Mouse (Mus musculus) forebrain, embryonic 10.5 days (tissue): ENCODE data around the gene Hoxc11. TPM values are rescaled to one million over a fixed set of nuclear protein-coding genes. Genes with fewer than 3 reads are reported as not detected.

Experiments used
- DNase-seq: peaks from one replicate; pipeline ENCODE4 v3.0.0-alpha.2; 2017; ENCODE audit warnings: low spot score; ENCODE audit errors: extremely low spot score
- H3K27ac ChIP-seq: fragments of 300-500 bp; sonication (generic); 2 replicates; pipeline ENCODE4 v1.5.1; 2016; ENCODE audit warnings: mild to moderate bottlenecking
- H3K27me3 ChIP-seq: fragments of 300-500 bp; sonication (generic); 2 replicates; pipeline ENCODE4 v1.6.1; 2016; ENCODE audit warnings: mild to moderate bottlenecking; ENCODE audit not compliant: poor library complexity, severe bottlenecking
- H3K36me3 ChIP-seq: fragments of 300-500 bp; sonication (generic); replicated peaks from 2 replicates; pipeline ENCODE4 v1.6.1; 2016; ENCODE audit warnings: mild to moderate bottlenecking, moderate library complexity
- H3K4me1 ChIP-seq: fragments of 300-500 bp; sonication (generic); 2 replicates; pipeline ENCODE4 v1.6.1; 2016
- H3K4me3 ChIP-seq: fragments of 300-500 bp; sonication (generic); 2 replicates; pipeline ENCODE4 v1.5.1; 2016; ENCODE audit warnings: mild to moderate bottlenecking, moderate library complexity
- H3K9me3 ChIP-seq: fragments of 300-500 bp; sonication (generic); 2 replicates; pipeline ENCODE4 v1.6.1; 2016; ENCODE audit warnings: mild to moderate bottlenecking, moderate library complexity
- WGBS: fragments of 180-500 bp; shearing (Covaris S2); methylation state at CpG from one replicate; pipeline ENCODE4 v1.1.7; 2016; 5-methylcytosine and 5-hydroxymethylcytosine counted together
- polyA plus RNA-seq: library from polyadenylated mRNA; unstranded; fragments of >200 nt; fragmentation: Nextera tagmentation; extraction: Ambion mirVana; gene quantifications from 2 replicates; pipeline ENCODE4 v1.2.1, GENCODE M21; 2016

Gene Hoxc11
- polyA plus RNA-seq, 1 experiment from 2014 or later, result not detected

- 0% methylated on average over 3 of the region's 3 CpGs for WGBS
Observed at GRCm38 (mm10) chr15:102984925-102985324, 30.7 kb downstream of the Hoxc11 start.

GRCm38 (mm10) chr15:102987124-102987833 lies 33.1 kb downstream of the Hoxc11 start:
- WGBS, result 3% methylated on average over 21 of the region's 21 CpGs

More at GRCm38 (mm10) chr15:102984925-102985324, 30.7 kb downstream of the Hoxc11 start:
- DNase-seq, result no peak
- Histone ChIP-seq H3K4me1 (peaks cover 13% of the 10 kb centered on the region), H3K9me3 (no peaks in the 10 kb centered on the region), H3K4me3 (no peak overlapping the region), H3K27me3 (peaks cover 100% of the 10 kb centered on the region), H3K36me3 (no peaks in the 10 kb centered on the region), H3K27ac (no peak overlapping the region)

GRCm38 (mm10) chr15:102988078-102988477 lies 33.9 kb downstream of the Hoxc11 start:
- Histone ChIP-seq H3K9me3 (no peaks in the 10 kb centered on the region), H3K27me3 (peaks cover 100% of the 10 kb centered on the region), H3K36me3 (no peaks in the 10 kb centered on the region), H3K4me1 (peaks cover 5% of the 10 kb centered on the region), H3K4me3 (no peak overlapping the region), H3K27ac (no peak overlapping the region)
- 16% methylated on average over 5 of the region's 5 CpGs for WGBS
- DNase-seq, result no peak

More at GRCm38 (mm10) chr15:102987124-102987833, 33.1 kb downstream of the Hoxc11 start:
- Histone ChIP-seq H3K36me3 (no peaks in the 10 kb centered on the region), H3K4me1 (peaks cover 5% of the 10 kb centered on the region), H3K9me3 (no peaks in the 10 kb centered on the region), H3K27me3 (peaks cover 100% of the 10 kb centered on the region), H3K27ac (no peak overlapping the region), H3K4me3 (no peak overlapping the region)
- DNase-seq, result peak; percentile 95

- H3K27ac ChIP-seq, result no peak within 1 kb of the TSS
- no peak for DNase-seq
- H3K9me3 ChIP-seq, result no peaks in the 10 kb centered on the region
- no peaks in the 10 kb centered on the region for H3K36me3 ChIP-seq
- H3K27me3 ChIP-seq, result peaks cover 100% of the 10 kb centered on the region
- H3K4me1 ChIP-seq, result peaks cover 5% of the 10 kb centered on the region
- peak within 1 kb of the TSS; percentile 12 for H3K4me3 ChIP-seq
- WGBS, result under 1% methylated on average over 69 of the region's 69 CpGs
Observed at GRCm38 (mm10) chr15:102990461-102991397, 36.5 kb downstream of the Hoxc11 start, which contains the start of gene Hoxc8. Gene Hoxc8 (plus strand): TSS chr15:102990607.

GRCm38 (mm10) chr15:102991782-102992181 lies 37.6 kb downstream of the Hoxc11 start:
- Histone ChIP-seq H3K27ac (no peak overlapping the region), H3K9me3 (no peaks in the 10 kb centered on the region), H3K4me1 (peaks cover 5% of the 10 kb centered on the region), H3K36me3 (no peaks in the 10 kb centered on the region), H3K27me3 (peaks cover 100% of the 10 kb centered on the region), H3K4me3 (no peak overlapping the region)
- no peak for DNase-seq
- WGBS, result 3% methylated on average over 7 of the region's 7 CpGs

GRCm38 (mm10) chr15:102992206-102992605 lies 38.0 kb downstream of the Hoxc11 start:
- no peak overlapping the region for H3K27ac ChIP-seq
- peaks cover 5% of the 10 kb centered on the region for H3K4me1 ChIP-seq
- H3K9me3 ChIP-seq, result no peaks in the 10 kb centered on the region
- H3K4me3 ChIP-seq, result no peak overlapping the region
- peaks cover 100% of the 10 kb centered on the region for H3K27me3 ChIP-seq
- no peak for DNase-seq
- H3K36me3 ChIP-seq, result no peaks in the 10 kb centered on the region
- WGBS, result 1% methylated on average over 11 of the region's 11 CpGs

- H3K27me3 ChIP-seq, result peaks cover 100% of the 10 kb centered on the region
- DNase-seq, result no peak
- WGBS, result 7% methylated on average over 3 of the region's 3 CpGs
- H3K27ac ChIP-seq, result no peak overlapping the region
- H3K4me1 ChIP-seq, result peaks cover 5% of the 10 kb centered on the region
- no peak overlapping the region for H3K4me3 ChIP-seq
- H3K36me3 ChIP-seq, result no peaks in the 10 kb centered on the region
- no peaks in the 10 kb centered on the region for H3K9me3 ChIP-seq
Observed at GRCm38 (mm10) chr15:102992863-102993262, 38.6 kb downstream of the Hoxc11 start.

- peaks cover 18% of the 10 kb centered on the region for H3K4me1 ChIP-seq
- no peak overlapping the region for H3K27ac ChIP-seq
- 2% methylated on average over 9 of the region's 9 CpGs for WGBS
- no peaks in the 10 kb centered on the region for H3K36me3 ChIP-seq
- peaks cover 100% of the 10 kb centered on the region for H3K27me3 ChIP-seq
- no peak for DNase-seq
- no peak overlapping the region for H3K4me3 ChIP-seq
- no peaks in the 10 kb centered on the region for H3K9me3 ChIP-seq
Observed at GRCm38 (mm10) chr15:102996548-102996947, 42.3 kb downstream of the Hoxc11 start.

GRCm38 (mm10) chr15:102997431-102997830 lies 43.2 kb downstream of the Hoxc11 start:
- under 1% methylated on average over 3 of the region's 3 CpGs for WGBS
- Histone ChIP-seq H3K4me3 (no peak overlapping the region), H3K9me3 (no peaks in the 10 kb centered on the region), H3K36me3 (no peaks in the 10 kb centered on the region), H3K27ac (no peak overlapping the region), H3K4me1 (peaks cover 18% of the 10 kb centered on the region), H3K27me3 (peaks cover 100% of the 10 kb centered on the region)
- no peak for DNase-seq

GRCm38 (mm10) chr15:102997939-102998355 lies 43.7 kb downstream of the Hoxc11 start, which contains the start of gene Hoxc6:
Gene Hoxc6 (plus strand): TSS chr15:102998257.
- Histone ChIP-seq H3K4me1 (peaks cover 18% of the 10 kb centered on the region), H3K9me3 (no peaks in the 10 kb centered on the region), H3K36me3 (no peaks in the 10 kb centered on the region), H3K27me3 (peaks cover 100% of the 10 kb centered on the region), H3K27ac (no peak within 1 kb of the TSS), H3K4me3 (peak within 1 kb of the TSS; percentile 43)
- DNase-seq, result no peak
- 1% methylated on average over 19 of the region's 19 CpGs for WGBS

GRCm38 (mm10) chr15:102998608-102999182 lies 44.5 kb downstream of the Hoxc11 start:
- Histone ChIP-seq H3K4me1 (peaks cover 18% of the 10 kb centered on the region), H3K27ac (no peak overlapping the region), H3K36me3 (no peaks in the 10 kb centered on the region), H3K9me3 (no peaks in the 10 kb centered on the region), H3K4me3 (peak overlapping the region; percentile 43), H3K27me3 (peaks cover 100% of the 10 kb centered on the region)
- under 1% methylated on average over 19 of the region's 19 CpGs for WGBS
- no peak for DNase-seq

GRCm38 (mm10) chr15:102999183-102999831 lies 45.1 kb downstream of the Hoxc11 start:
- H3K27me3 ChIP-seq, result peaks cover 100% of the 10 kb centered on the region
- H3K36me3 ChIP-seq, result no peaks in the 10 kb centered on the region
- WGBS, result under 1% methylated on average over 33 of the region's 33 CpGs
- H3K4me1 ChIP-seq, result peaks cover 18% of the 10 kb centered on the region
- H3K27ac ChIP-seq, result no peak overlapping the region
- no peaks in the 10 kb centered on the region for H3K9me3 ChIP-seq
- no peak for DNase-seq
- H3K4me3 ChIP-seq, result peak overlapping the region; percentile 43
